Mouse (Mus musculus) megakaryocyte, embryonic 14.5 days (primary cell): ENCODE results near the gene Lrrtm1.

Experiments used
- FLI1 ChIP-seq: IDR thresholded peaks from 2 replicates; pipeline ENCODE4 v1.6.1; 2012; ENCODE audit warnings: low read length, inconsistent platforms, mixed read lengths
- GATA1 ChIP-seq: IDR thresholded peaks from 3 replicates; pipeline ENCODE4 v1.6.1; 2012; ENCODE audit warnings: mixed read lengths, low read length, inconsistent platforms, borderline replicate concordance

DNA sequence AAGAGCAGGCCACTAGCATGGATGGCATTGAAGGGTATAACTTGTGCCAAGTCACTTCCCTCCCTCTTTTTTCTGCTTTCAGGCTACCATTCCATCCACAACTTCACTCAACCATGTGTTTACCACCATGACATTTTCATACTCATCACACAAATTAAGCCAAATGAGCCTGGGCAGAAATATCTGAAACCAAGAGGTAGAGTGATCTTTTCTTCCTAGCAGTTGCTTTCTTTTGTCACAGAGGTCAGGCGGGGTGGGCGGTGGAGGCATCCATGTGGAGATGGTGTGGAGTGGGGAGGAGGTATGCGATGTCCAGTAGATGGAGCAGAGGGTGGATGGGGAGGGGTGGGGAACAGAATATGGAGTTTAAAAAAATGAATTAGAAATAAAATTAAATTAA, 64.3 kb downstream of the Lrrtm1 start:
- TF ChIP-seq GATA1 (no peak), FLI1 (no peak)
